Mouse (Mus musculus): ENCODE measurements around the gene Ang.

Ang gene

DNA sequence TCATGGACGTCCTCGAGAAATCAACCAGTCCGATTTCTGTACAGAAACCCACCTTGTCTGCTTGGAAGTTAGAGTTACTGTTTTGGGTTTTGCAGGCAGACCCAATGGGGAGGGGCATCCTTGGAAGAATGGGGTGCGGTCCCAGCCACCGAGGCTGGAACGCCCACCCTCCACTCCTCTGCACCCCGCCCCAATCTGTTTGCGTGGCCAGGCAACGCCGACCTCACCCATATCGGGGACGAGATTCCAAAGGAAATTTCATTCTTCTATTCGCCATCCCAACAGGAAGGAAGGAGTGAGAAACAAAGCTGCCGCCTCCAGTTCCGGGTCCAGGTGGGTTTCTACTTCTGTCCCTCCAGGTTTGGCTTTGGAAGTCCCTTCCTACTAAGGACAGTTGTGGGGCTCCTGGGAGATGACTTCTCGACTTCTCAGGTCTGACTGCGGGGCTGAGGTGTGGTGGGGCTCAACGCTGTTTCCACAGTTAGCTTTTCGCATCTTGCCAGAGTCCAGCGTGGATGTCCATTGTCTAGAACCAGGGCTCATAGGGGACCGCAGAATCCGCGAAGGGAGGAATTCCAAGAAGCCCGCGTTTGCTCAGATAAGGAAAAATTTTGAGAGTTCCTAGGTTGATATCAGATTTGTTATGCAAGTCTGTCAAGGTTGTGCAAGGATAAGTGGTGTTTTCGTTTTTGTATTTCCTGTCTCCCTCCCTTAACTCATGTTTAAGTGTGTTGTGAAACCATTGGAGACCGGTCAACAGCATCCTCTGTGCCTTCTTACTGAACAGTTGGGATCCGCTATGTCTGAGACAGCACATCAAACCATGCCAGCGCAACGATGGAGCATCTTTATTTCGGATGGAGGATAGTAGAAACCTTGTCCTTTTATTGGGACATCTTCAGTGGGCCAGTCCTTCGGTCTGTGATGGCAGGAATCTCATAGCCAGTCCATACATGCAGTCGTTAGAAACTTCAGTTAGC lies at the start of gene Ang, which contains the start of gene Rnase4:
Gene Ang, plus strand, starts transcription at position 230 of the 980 bp plus-strand sequence.
Gene Rnase4, plus strand, starts transcription at position 157 of the 980 bp plus-strand sequence.
- no peak for DNase-seq (ENCODE audit: low read depth)

DNA sequence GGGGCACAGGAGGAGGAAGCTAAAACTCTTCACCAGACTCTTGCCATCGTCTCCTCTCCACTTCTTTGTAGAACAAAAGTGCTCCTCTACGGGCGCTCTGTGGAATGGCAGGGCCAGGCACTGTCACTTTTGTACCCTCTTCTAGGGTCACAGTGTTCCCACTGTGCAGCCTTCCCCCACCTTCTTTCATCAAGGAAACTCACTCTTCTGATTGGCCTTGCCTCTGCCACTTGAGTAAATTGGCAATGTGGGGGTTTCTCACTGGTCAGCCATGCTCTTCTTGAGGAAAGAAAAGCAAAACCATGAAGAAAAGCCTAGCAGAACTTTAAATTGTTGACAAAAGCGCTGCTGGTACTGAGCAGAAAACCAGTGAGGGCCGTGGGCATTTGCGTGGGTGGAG lies 49.2 kb upstream of the Ang start, which contains the start of gene Rnase9:
Gene Rnase9, minus strand, starts transcription at position 101 of the 400 bp plus-strand sequence.
- DNase-seq (ENCODE audit: low read depth): no peak

- DNase-seq (ENCODE audit: low read depth): no peak
Observed at GRCm38 (mm10) chr14:51047846-51048245, 43.1 kb upstream of the Ang start.

DNA sequence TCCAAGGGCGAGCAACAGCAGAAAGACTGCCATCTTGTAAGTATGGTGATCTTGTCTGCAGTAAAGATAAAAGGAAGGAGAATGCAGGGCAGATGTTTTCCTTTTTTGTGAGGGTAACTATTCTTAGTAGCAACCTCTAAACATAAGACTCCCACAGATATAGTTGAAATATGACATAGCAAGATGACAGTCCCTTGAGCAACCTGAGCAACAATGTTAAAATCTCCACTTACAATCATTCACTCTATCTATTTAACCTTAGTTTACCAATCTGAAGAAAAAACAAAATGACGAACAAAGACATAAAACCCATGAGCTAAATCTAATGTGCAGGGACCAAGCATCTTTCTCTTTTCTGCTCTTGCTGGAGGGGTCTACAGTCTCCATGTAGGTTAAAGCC lies 40.9 kb upstream of the Ang start, which contains the start of gene Rnase11:
Gene Rnase11, minus strand, starts transcription at position 101 of the 400 bp plus-strand sequence.
- DNase-seq (ENCODE audit: low read depth): no peak

DNA sequence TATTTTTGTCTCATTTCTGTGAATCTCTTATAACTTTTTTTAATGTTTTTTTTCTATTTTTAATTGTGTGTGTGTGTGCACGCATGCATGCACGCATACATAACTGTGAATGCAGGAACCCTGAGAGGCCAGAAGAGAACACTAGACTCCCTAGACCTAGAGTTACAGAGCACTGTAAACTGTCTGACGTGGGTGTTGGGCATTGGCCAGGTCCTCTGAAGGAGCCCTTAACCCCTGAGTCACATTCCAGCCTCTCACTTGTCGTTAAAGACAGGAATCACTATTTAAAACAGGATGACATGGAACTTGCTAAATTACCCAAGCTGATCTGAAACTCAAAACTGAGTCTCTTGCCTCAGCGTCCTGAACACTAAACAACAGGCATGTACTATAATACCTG lies 39.0 kb upstream of the Ang start:
- DNase-seq (ENCODE audit: low read depth): no peak

- DNase-seq (ENCODE audit: low read depth): no peak
Observed at GRCm38 (mm10) chr14:51053176-51053575, 37.8 kb upstream of the Ang start.

GRCm38 (mm10) chr14:51054243-51055237 lies 36.4 kb upstream of the Ang start:
- no peak for DNase-seq (ENCODE audit: low read depth)

GRCm38 (mm10) chr14:51057401-51057831 lies 33.5 kb upstream of the Ang start, which contains the start of gene Rnase12:
Rnase12 (minus strand) TSS chr14:51057661.
- DNase-seq (ENCODE audit: low read depth): no peak

- DNase-seq (ENCODE audit: low read depth): no peak
Observed at GRCm38 (mm10) chr14:51060761-51061160, 30.2 kb upstream of the Ang start.

- no peak for DNase-seq (ENCODE audit: low read depth)
Observed at GRCm38 (mm10) chr14:51068956-51069355, 22.0 kb upstream of the Ang start.

DNA sequence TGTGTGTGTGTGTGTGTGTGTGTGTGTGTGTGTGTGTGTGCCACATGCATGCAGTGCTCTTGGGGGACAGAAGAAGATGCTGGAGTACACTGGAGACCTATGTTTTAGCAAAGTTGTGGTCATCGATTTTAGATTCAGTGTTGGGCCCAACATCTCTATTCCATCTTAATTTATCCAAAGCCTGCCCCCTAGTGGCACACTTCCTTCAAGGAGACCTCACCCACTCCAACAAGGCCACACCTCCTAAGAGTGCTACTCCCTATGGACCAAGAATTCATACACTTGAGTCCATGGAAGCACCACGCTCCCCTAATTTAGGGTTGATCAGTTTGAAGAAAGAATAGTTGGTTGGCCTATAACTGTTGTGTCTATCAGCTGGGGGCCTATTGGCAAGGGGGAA lies 21.3 kb upstream of the Ang start:
- no peak for DNase-seq (ENCODE audit: low read depth)

GRCm38 (mm10) chr14:51074335-51074734 lies 16.6 kb upstream of the Ang start, which contains the start of gene Olfr750:
Olfr750 (minus strand) TSS chr14:51074435.
- no peak for DNase-seq (ENCODE audit: low read depth)

DNA sequence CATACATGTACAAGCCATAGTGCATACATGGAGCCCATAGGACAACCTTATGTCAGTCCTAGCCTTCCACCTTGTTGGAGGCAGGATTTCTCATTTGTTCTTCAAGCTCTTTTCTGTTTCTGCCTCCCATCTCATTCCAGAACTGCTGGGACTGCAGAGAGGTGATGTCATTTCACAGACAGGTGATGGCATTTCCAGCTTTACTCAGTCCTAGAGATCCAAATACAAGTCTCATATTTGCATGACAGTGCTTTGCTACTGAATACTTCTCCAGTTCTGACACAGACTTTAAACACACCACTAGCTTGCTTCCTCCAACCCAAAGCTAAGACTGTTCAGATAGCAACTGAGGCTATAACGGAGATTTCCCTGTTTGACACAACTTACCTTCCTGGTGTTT lies 11.8 kb upstream of the Ang start:
- no peak for DNase-seq (ENCODE audit: low read depth)

- DNase-seq (ENCODE audit: low read depth): no peak
Observed at GRCm38 (mm10) chr14:51081035-51081434, 9.9 kb upstream of the Ang start.

- DNase-seq (ENCODE audit: low read depth): no peak
Observed at GRCm38 (mm10) chr14:51082599-51083581, 8.1 kb upstream of the Ang start.

DNA sequence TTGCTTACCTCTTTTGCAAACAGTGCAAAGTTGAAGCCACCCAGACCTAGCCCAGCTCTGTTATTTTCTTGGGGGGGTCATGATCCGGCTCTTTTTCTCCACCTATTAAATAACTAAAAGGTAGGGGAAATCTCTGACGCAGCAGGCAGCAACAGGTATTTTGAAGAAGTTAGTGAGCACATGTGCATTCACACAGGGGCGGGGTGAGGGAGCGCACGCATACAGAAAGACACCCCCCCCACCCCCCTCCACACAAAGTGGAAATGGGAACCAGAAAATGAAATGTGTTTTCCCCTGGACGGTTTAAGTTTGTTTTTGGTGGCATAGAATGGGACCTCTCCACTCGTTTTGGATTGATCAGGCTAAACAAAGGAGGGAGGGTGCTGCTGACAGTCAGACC lies 7.1 kb upstream of the Ang start:
- no peak for DNase-seq (ENCODE audit: low read depth)

DNA sequence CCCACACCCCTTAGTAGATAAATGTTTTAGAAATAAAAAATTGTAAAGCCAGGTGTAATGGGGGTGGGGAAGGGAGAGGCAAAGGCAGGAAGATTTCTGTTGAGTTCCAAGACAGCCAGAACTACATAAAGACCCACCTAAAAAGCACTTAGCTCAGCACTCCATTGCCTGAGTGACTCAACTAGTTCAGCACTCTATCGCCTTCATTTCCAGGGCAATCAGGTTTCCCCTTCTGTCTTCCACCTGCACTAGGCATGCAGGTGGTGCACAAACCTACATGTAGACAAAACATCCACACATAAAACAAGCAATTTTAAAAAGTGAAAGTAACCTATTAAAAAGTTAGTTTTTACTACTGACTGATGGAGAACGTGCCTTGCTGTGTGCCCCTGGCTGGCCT lies 5.9 kb upstream of the Ang start:
- DNase-seq (ENCODE audit: low read depth): no peak

GRCm38 (mm10) chr14:51085911-51086310 lies 5.0 kb upstream of the Ang start:
- DNase-seq (ENCODE audit: low read depth): no peak

GRCm38 (mm10) chr14:51087762-51088161 lies 3.2 kb upstream of the Ang start:
- no peak for DNase-seq (ENCODE audit: low read depth)

GRCm38 (mm10) chr14:51088166-51088969 lies 2.6 kb upstream of the Ang start:
- no peak for DNase-seq (ENCODE audit: low read depth)

Data from c-Kit-positive CD71-negative TER-119-negative erythroid progenitor cells, embryonic 14.5 days (primary cell).